Mouse (Mus musculus): ENCODE results near the gene Mrgprh. TPM values are rescaled to one million over a fixed set of nuclear protein-coding genes. Genes with fewer than 3 reads are reported as not detected.

Gene Mrgprh
- 0.04 and 0.09 TPM in 2 replicates for polyA plus RNA-seq (2012; rRNA removed)

GRCm38 (mm10) chr17:12875734-12876133, at the start of gene Mrgprh:
Gene Mrgprh, plus strand, starts transcription at chr17:12876034.

DNA sequence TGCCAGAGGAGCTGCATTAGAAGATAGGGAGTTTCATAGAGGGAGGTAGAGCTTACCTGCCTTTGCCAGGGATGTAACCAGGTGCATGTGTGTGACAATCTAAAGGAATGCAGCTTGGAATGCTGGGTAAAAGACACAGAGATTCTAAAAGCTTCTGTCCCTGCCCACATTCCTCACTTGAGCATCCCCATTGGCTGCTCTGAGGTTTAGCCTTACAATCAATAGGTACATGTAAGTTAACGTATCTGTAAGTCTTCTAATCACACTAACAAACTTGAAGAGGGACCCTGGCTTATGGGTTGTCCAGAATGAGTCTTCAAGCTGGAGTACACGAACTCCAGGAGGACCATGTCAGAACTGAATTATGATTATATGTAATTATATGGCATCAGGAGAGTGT, 7.8 kb upstream of the Mrgprh start, which contains the start of gene Mas1:
TSS of gene Mas1 (minus strand) at position 101 of the 400 bp plus-strand sequence.

DNA sequence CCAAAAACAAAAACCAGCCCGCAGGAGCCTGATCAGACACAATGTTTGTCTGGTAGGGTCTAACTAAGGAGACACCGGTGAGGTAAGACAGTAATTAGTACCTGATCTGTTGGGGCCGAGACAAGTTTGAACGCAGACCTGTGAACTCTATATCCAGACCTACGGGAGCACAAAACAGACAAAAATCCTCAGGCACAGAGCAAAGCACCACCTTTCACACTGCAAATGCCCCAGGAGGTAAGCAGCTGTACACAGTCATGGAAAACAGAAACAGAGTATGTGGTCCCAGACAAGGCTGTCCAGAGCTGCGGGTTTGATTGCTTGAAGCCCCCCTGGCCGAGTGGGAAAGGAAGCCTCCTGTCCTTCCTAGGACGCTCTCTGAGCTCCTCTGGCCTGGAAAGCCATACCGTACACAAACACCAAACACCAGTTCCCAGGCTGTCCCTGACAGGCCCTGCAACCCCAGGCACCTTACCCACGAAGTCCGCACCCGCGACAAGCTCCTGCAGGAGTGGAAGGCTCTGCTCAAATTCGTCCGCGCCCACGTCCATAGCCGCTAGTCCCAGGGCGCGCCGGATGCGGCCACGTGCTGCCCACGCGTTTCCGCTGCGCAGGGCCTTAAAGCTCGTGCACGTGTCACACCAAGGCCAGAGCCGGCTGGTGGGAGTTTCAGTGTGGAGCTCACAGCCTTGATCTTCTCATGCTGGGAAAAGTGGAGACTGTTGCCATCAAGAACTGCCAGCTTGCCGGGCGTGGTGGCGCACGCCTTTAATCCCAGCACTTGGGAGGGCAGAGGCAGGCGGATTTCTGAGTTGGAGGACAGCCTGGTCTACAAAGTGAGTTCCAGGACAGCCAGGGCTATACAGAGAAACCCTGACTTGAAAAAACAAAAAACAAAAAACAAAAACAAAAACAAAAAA, 33.8 kb downstream of the Mrgprh start, which contains the start of gene Pnldc1:
TSS of gene Pnldc1 (minus strand) at position 870 of the 920 bp plus-strand sequence.

GRCm38 (mm10) chr17:12915488-12915880, 39.6 kb downstream of the Mrgprh start, which contains the start of gene Tcp1:
Gene Tcp1, plus strand, starts transcription at chr17:12915701.

GRCm38 (mm10) chr17:12915881-12916583, 40.2 kb downstream of the Mrgprh start, which contains the start of gene Mrpl18:
Gene Mrpl18, minus strand, starts transcription at chr17:12916345.

Other genes with a start within 250 kb of the Mrgprh start
- not detected in 2 replicates for gene Slc22a1, start 200.2 kb upstream of the Mrgprh start, polyA plus RNA-seq (2012; rRNA removed)
- 20.3 and 33.7 TPM in 2 replicates for gene Igf2r, start 106.4 kb upstream of the Mrgprh start, polyA plus RNA-seq (2012; rRNA removed)
- 0.20 and 0.55 TPM in 2 replicates for gene Mas1, start 7.9 kb upstream of the Mrgprh start, polyA plus RNA-seq (2012; rRNA removed)
- gene Pnldc1, start 34.2 kb downstream of the Mrgprh start, polyA plus RNA-seq (2012; rRNA removed), result 5.7 and 6.9 TPM in 2 replicates
- 207 and 213 TPM in 2 replicates for gene Tcp1, start 39.7 kb downstream of the Mrgprh start, polyA plus RNA-seq (2012; rRNA removed)
- 67.7 and 70.0 TPM in 2 replicates for gene Mrpl18, start 40.3 kb downstream of the Mrgprh start, polyA plus RNA-seq (2012; rRNA removed)
- 0.61 TPM in 2 replicates for gene Acat3, start 64.6 kb downstream of the Mrgprh start, polyA plus RNA-seq (2012; rRNA removed)
- 125 and 134 TPM in 2 replicates for gene Acat2, start 84.7 kb downstream of the Mrgprh start, polyA plus RNA-seq (2012; rRNA removed)
- gene Wtap, start 118.1 kb downstream of the Mrgprh start, polyA plus RNA-seq (2012; rRNA removed), result 84.6 and 97.5 TPM in 2 replicates
- 144 and 148 TPM in 2 replicates for gene Sod2, start 130.8 kb downstream of the Mrgprh start, polyA plus RNA-seq (2012; rRNA removed)
- gene Gpr31b, start 176.3 kb downstream of the Mrgprh start, polyA plus RNA-seq (2012; rRNA removed), result 0.05 TPM in 1 of 2 replicates, not detected in the other
- 0.19 and 0.33 TPM in 2 replicates for gene Tcp10b, start 185.1 kb downstream of the Mrgprh start, polyA plus RNA-seq (2012; rRNA removed)